Mouse (Mus musculus) thymus, adult 2 months (tissue): Measurements from ENCODE around the gene Zfp775.

Experiments used
- CTCF ChIP-seq: fragments of 200-500 bp; IDR thresholded peaks from 2 replicates; pipeline ENCODE4 v1.5.1; 2012; ENCODE audit warnings: mild to moderate bottlenecking, control low read depth, low read length, moderate library complexity, borderline replicate concordance; ENCODE audit not compliant: control insufficient read depth, poor library complexity, insufficient read depth; ENCODE audit errors: extremely low read depth
- POLR2A ChIP-seq: fragments of 200-500 bp; IDR thresholded peaks from 2 replicates; pipeline ENCODE4 v1.6.1; 2012; ENCODE audit warnings: mild to moderate bottlenecking, low read length, control low read depth, moderate library complexity; ENCODE audit not compliant: control insufficient read depth, poor library complexity, insufficient read depth; ENCODE audit errors: extremely low read depth

DNA sequence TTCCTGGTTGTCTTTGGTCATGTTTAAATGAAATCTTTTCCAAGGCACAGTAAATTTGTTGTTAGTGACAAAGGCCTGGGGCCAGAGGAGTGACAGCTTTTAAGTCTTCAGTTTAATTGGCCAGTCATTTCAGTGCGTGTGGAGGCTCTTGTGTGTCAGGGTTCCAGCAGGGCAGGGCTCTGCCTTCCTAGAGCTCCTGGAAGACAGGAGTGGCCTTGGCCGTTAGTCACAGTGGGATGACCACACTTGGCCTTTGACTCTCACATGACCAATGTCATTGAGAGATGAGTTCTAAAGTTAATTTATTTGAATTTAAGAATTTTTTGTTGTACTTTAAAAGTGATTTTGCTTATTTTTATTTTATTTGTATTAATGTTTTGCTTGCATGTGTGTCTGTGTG lies 6.3 kb downstream of the Zfp775 start:
- TF ChIP-seq POLR2A (no peak), CTCF (no peak)
